Mouse (Mus musculus) liver, adult (tissue): Measurements from ENCODE around the gene Cdca5.

Experiments used
- GATA4 ChIP-seq: IDR thresholded peaks from 2 replicates; pipeline ENCODE4 v1.6.1; 2014; ENCODE audit warnings: mild to moderate bottlenecking, low read length; ENCODE audit not compliant: insufficient replicate concordance

Gene Cdca5

GRCm38 (mm10) chr19:6076564-6077393 is 8.0 kb upstream of the Cdca5 start, which contains the start of gene Vps51:
Gene Vps51 (minus strand): TSS chr19:6077231.
- TF ChIP-seq GATA4 = peak; percentile 4; the same call in 1 of the 2 replicates

GRCm38 (mm10) chr19:6079983-6080480 is 4.8 kb upstream of the Cdca5 start, which contains the start of gene Tmem262:
Gene Tmem262 (plus strand): TSS chr19:6080033.
- no peak for TF ChIP-seq GATA4

- no peak for TF ChIP-seq GATA4
Measured at GRCm38 (mm10) chr19:6082156-6082555, 2.6 kb upstream of the Cdca5 start, which contains the start of gene Gm28374. Gene Gm28374 (minus strand): TSS chr19:6082256.

GRCm38 (mm10) chr19:6085417-6085879 is 665 bp downstream of the Cdca5 start:
- TF ChIP-seq GATA4 = no peak

- no peak for TF ChIP-seq GATA4
Measured at GRCm38 (mm10) chr19:6088841-6089240, 4.1 kb downstream of the Cdca5 start.

GRCm38 (mm10) chr19:6094119-6094518 is 9.3 kb downstream of the Cdca5 start, which contains the start of gene AC131692.1:
Gene AC131692.1 (plus strand): TSS chr19:6094419.
- no peak for TF ChIP-seq GATA4

- TF ChIP-seq GATA4 = no peak
Measured at GRCm38 (mm10) chr19:6097847-6098246, 13.1 kb downstream of the Cdca5 start.

GRCm38 (mm10) chr19:6101186-6101585 is 16.4 kb downstream of the Cdca5 start:
- no peak for TF ChIP-seq GATA4

GRCm38 (mm10) chr19:6102169-6102853 is 17.5 kb downstream of the Cdca5 start:
- TF ChIP-seq GATA4 = no peak

GRCm38 (mm10) chr19:6104476-6104875 is 19.7 kb downstream of the Cdca5 start:
- TF ChIP-seq GATA4 = no peak

- TF ChIP-seq GATA4 = no peak
Measured at GRCm38 (mm10) chr19:6105586-6105985, 20.8 kb downstream of the Cdca5 start, which contains the start of gene Naaladl1. Gene Naaladl1 (plus strand): TSS chr19:6105782.

- TF ChIP-seq GATA4 = no peak
Measured at GRCm38 (mm10) chr19:6113116-6113515, 28.3 kb downstream of the Cdca5 start.

- TF ChIP-seq GATA4 = no peak
Measured at GRCm38 (mm10) chr19:6116113-6116850, 31.5 kb downstream of the Cdca5 start.

- no peak for TF ChIP-seq GATA4
Measured at GRCm38 (mm10) chr19:6117346-6117985, 32.7 kb downstream of the Cdca5 start.

- no peak for TF ChIP-seq GATA4
Measured at GRCm38 (mm10) chr19:6117986-6118676, 33.3 kb downstream of the Cdca5 start, which contains the start of gene Sac3d1. Gene Sac3d1 (minus strand): TSS chr19:6118650.
